Mouse (Mus musculus): ENCODE measurements around the gene Fam13a. TPM values are rescaled to one million over a fixed set of nuclear protein-coding genes. Genes with fewer than 3 reads are reported as not detected.

Fam13a gene
- polyA plus RNA-seq, 1 experiment = 2.3 TPM

DNA sequence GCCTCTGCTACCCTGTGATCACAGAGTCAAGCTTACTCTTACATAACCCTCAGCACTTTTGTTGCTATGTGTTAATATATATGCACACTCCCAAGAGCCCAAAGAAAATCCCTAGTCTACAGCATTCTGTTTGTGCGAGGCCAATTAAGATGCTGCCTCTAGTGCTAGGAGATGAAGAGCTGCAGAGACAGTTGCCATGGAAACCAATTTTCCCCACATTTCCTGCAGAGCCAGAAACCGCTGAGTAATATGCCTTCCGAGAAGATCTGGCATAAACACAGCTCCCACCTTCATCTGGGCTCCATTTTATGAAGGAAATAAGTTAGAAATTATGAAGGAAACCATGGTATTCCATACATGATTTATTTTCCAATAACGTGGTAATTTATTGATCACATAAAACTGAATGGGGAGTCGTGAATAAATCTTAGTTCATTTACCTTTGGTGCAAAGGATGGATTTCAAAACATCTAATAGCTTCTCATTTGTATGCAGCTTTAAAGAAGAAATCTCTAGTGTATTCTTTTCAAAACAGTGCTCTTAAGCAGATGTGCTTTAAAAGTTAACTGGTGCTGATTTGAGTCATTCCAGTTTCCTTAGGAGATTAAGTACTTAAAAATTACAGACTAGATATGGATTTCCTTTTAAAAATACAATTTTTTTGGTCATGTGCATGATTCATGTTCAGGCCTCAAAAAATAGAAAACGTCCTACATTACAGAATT is 91.0 kb downstream of the Fam13a start:
- Histone ChIP-seq H3K27me3 (ENCODE audit: control insufficient read depth, insufficient read depth, low read length) (no peaks in the 10 kb centered on the region), H3K4me1 (replicated peaks; ENCODE audit: control insufficient read depth, insufficient read depth, low read length) (no peaks in the 10 kb centered on the region), H3K36me3 (ENCODE audit: control insufficient read depth, insufficient read depth, low read length) (no peaks in the 10 kb centered on the region), H3K27ac (ENCODE audit: control insufficient read depth, insufficient read depth, low read length) (no peak overlapping the region), H3K4me3 (ENCODE audit: control insufficient read depth, insufficient read depth, low read length) (no peak overlapping the region)
- no peak for TF ChIP-seq CTCF (IDR thresholded peaks at IDR 0.05; ENCODE audit: borderline replicate concordance, control insufficient read depth, extremely low read depth, insufficient read depth, low read length, poor library complexity)
- no peak for TF ChIP-seq POLR2A (IDR thresholded peaks at IDR 0.05; ENCODE audit: control insufficient read depth, extremely low read depth, insufficient read depth, low read length, poor library complexity)
- 62% methylated on average over 6 of the region's 6 CpGs for WGBS
- no peak for DNase-seq

DNA sequence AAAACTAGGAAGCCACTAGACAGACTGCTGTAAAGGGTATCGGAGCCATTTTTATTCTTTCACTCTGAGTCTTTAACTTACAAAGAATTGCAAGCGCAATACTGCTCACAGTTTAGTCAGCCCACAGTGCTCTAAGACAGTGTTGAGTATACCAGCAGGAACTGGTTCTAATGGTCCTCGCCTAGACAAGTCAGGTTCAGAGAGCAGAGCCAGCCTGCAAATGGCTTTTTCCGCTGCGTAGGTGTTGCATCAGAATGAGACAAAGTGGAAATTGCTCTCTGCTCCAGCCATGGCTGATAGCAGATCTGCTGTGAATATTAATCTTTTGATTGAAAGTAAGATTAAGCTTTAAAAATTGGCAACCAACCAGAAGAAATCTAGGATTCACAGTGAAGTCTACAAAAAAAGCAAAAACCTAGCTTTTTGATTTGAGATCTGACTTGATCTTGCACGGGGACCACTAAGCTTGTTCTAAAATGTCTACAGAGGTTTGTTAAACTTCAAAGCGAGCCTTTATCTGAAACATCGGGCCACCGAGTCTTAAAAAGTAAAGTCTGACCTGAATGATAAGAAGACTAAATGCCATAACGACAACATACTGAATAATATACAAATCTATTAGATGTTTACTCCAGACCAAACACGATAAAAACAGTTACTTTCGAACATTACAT is 91.7 kb downstream of the Fam13a start:
- 94% methylated on average over 12 of the region's 12 CpGs for WGBS
- Histone ChIP-seq H3K4me3 (ENCODE audit: control insufficient read depth, insufficient read depth, low read length) (no peak overlapping the region), H3K27ac (ENCODE audit: control insufficient read depth, insufficient read depth, low read length) (no peak overlapping the region), H3K36me3 (ENCODE audit: control insufficient read depth, insufficient read depth, low read length) (no peaks in the 10 kb centered on the region), H3K27me3 (ENCODE audit: control insufficient read depth, insufficient read depth, low read length) (no peaks in the 10 kb centered on the region), H3K4me1 (replicated peaks; ENCODE audit: control insufficient read depth, insufficient read depth, low read length) (no peaks in the 10 kb centered on the region)
- no peak for TF ChIP-seq CTCF (IDR thresholded peaks at IDR 0.05; ENCODE audit: borderline replicate concordance, control insufficient read depth, extremely low read depth, insufficient read depth, low read length, poor library complexity)
- TF ChIP-seq POLR2A (IDR thresholded peaks at IDR 0.05; ENCODE audit: control insufficient read depth, extremely low read depth, insufficient read depth, low read length, poor library complexity) = no peak
- DNase-seq = no peak

- Histone ChIP-seq H3K4me1 (replicated peaks; ENCODE audit: control insufficient read depth, insufficient read depth, low read length) (no peaks in the 10 kb centered on the region), H3K4me3 (ENCODE audit: control insufficient read depth, insufficient read depth, low read length) (no peak overlapping the region), H3K27ac (ENCODE audit: control insufficient read depth, insufficient read depth, low read length) (no peak overlapping the region), H3K36me3 (ENCODE audit: control insufficient read depth, insufficient read depth, low read length) (no peaks in the 10 kb centered on the region), H3K27me3 (ENCODE audit: control insufficient read depth, insufficient read depth, low read length) (no peaks in the 10 kb centered on the region)
- DNase-seq = no peak
- TF ChIP-seq POLR2A (IDR thresholded peaks at IDR 0.05; ENCODE audit: control insufficient read depth, extremely low read depth, insufficient read depth, low read length, poor library complexity) = no peak
- TF ChIP-seq CTCF (IDR thresholded peaks at IDR 0.05; ENCODE audit: borderline replicate concordance, control insufficient read depth, extremely low read depth, insufficient read depth, low read length, poor library complexity) = no peak
- 93% methylated on average over 4 of the region's 4 CpGs for WGBS
Observed at GRCm38 (mm10) chr6:58931149-58931548, 93.2 kb downstream of the Fam13a start.

DNA sequence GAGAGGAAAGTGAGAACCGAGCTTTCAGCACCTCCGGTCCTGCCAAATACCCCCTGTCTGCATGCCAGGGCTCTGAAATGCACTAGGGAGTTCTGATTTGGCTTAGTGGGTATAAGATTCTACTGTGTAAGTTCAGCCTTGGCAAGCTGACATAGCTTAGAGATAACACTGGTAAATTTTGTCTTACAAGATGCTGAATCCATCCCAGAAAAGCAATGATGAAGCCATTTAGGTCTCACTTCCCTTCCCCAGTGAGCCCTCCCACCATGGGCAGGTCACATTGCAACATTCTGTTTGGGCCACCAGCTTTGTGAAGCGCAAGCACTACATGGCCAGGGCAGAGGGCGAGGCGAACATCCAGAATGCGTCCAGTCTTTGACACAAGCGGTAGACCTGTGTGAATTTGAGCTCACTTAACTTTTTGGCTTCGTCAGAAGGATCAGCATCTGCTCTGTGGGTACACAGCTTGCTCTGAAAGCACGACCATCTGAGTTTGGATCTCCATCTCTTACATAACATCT is 94.4 kb downstream of the Fam13a start:
- no peak overlapping the region for H3K4me3 ChIP-seq (ENCODE audit: control insufficient read depth, insufficient read depth, low read length)
- H3K36me3 ChIP-seq (ENCODE audit: control insufficient read depth, insufficient read depth, low read length) = no peaks in the 10 kb centered on the region
- no peak overlapping the region for H3K27ac ChIP-seq (ENCODE audit: control insufficient read depth, insufficient read depth, low read length)
- 94% methylated on average over 9 of the region's 9 CpGs for WGBS
- no peaks in the 10 kb centered on the region for H3K27me3 ChIP-seq (ENCODE audit: control insufficient read depth, insufficient read depth, low read length)
- TF ChIP-seq CTCF (IDR thresholded peaks at IDR 0.05; ENCODE audit: borderline replicate concordance, control insufficient read depth, extremely low read depth, insufficient read depth, low read length, poor library complexity) = no peak
- no peak for TF ChIP-seq POLR2A (IDR thresholded peaks at IDR 0.05; ENCODE audit: control insufficient read depth, extremely low read depth, insufficient read depth, low read length, poor library complexity)
- no peak for DNase-seq
- no peaks in the 10 kb centered on the region for H3K4me1 ChIP-seq (replicated peaks; ENCODE audit: control insufficient read depth, insufficient read depth, low read length)

- H3K27ac ChIP-seq (ENCODE audit: control insufficient read depth, insufficient read depth, low read length) = no peak overlapping the region
- H3K4me1 ChIP-seq (replicated peaks; ENCODE audit: control insufficient read depth, insufficient read depth, low read length) = no peaks in the 10 kb centered on the region
- no peaks in the 10 kb centered on the region for H3K27me3 ChIP-seq (ENCODE audit: control insufficient read depth, insufficient read depth, low read length)
- no peak for DNase-seq
- WGBS = 95% methylated on average over 2 of the region's 2 CpGs
- TF ChIP-seq CTCF (IDR thresholded peaks at IDR 0.05; ENCODE audit: borderline replicate concordance, control insufficient read depth, extremely low read depth, insufficient read depth, low read length, poor library complexity) = no peak
- no peak for TF ChIP-seq POLR2A (IDR thresholded peaks at IDR 0.05; ENCODE audit: control insufficient read depth, extremely low read depth, insufficient read depth, low read length, poor library complexity)
- H3K36me3 ChIP-seq (ENCODE audit: control insufficient read depth, insufficient read depth, low read length) = no peaks in the 10 kb centered on the region
- no peak overlapping the region for H3K4me3 ChIP-seq (ENCODE audit: control insufficient read depth, insufficient read depth, low read length)
Observed at GRCm38 (mm10) chr6:58927881-58928280, 96.5 kb downstream of the Fam13a start.

GRCm38 (mm10) chr6:58922511-58922910 is 101.8 kb downstream of the Fam13a start:
- H3K4me3 ChIP-seq (ENCODE audit: control insufficient read depth, insufficient read depth, low read length) = no peak overlapping the region
- H3K27ac ChIP-seq (ENCODE audit: control insufficient read depth, insufficient read depth, low read length) = no peak overlapping the region
- no peaks in the 10 kb centered on the region for H3K27me3 ChIP-seq (ENCODE audit: control insufficient read depth, insufficient read depth, low read length)
- WGBS = 94% methylated on average over 5 of the region's 5 CpGs
- TF ChIP-seq CTCF (IDR thresholded peaks at IDR 0.05; ENCODE audit: borderline replicate concordance, control insufficient read depth, extremely low read depth, insufficient read depth, low read length, poor library complexity) (no peak), POLR2A (IDR thresholded peaks at IDR 0.05; ENCODE audit: control insufficient read depth, extremely low read depth, insufficient read depth, low read length, poor library complexity) (no peak)
- H3K36me3 ChIP-seq (ENCODE audit: control insufficient read depth, insufficient read depth, low read length) = peaks cover 4% of the 10 kb centered on the region; the same call in 1 of the 2 replicates
- no peak for DNase-seq
- H3K4me1 ChIP-seq (replicated peaks; ENCODE audit: control insufficient read depth, insufficient read depth, low read length) = no peaks in the 10 kb centered on the region
